Mouse (Mus musculus) testis, postnatal 10 days (tissue): ENCODE results near the gene Fam19a3.
"Not testable (repeated sequence)": the region's sequence is repeated elsewhere in the genome, so short reads cannot be mapped to it uniquely, and the experiment has no call there.

ENCODE experiments used
- DNase-seq: peaks from one replicate; pipeline ENCODE4 v3.0.0; 2021; ENCODE audit warnings: low spot score

The Fam19a3 gene

DNA sequence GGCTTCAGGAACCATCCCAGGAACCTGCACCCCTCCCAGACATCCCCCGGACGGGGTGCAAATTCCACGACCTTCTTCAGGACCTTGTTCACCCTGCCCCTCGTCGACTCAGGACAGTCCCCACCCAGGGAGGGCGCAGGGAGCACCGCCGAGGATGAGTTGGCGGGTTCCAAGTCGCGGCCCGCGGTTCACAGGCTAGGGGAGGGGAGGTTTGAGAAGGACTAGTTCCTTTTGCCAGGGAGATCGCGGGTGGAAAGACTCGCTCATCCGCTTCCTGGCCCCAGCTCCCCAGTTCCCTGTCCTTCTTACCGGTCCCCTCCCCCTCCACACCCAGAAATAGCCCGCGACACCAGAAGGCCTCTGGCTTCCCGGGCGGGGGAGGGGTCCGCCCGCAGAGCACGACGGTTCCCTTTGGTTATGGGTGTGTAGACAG, at the start of gene Fam19a3:
Fam19a3 (minus strand) TSS at position 370 of the 433 bp plus-strand sequence.
- DNase-seq: no peak

DNA sequence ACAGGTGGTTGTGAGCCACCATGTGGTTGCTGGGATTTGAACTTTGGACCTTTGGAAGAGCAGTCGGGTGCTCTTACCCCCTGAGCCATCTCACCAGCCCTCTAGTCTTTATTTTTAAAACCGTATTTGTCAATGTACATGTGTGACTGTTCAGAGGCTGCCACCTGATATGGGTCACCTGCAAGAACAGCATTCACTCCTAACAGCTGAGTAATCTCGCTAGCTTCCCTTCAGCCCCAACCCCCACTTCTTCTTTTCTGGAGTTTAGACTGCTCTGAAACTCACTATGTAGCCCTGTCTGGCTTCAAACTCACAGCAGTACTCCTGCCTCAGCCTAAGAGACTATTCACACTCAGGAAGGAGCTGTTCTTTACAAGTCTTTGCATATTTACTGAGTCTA, 40.8 kb upstream of the Fam19a3 start:
- DNase-seq: no peak

DNA sequence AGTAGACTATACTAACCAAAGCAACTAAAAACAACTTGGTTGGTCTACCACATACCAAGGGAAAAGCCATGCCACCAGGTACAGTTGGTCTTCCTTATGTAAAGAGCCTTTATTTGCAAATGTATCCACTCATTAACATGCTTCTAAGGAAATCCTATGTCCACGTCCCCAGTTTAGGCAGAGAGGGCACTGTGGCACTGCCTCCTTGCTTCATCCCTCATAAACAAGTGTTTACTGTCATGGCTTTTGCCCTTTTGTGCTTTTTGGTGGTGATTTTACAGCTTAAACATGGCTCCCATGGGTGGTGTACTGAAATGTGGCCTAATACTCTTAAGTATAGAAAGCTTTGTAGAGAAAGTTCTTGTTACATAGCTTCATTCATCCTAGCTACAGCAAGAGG, 38.8 kb upstream of the Fam19a3 start:
- no peak for DNase-seq

DNA sequence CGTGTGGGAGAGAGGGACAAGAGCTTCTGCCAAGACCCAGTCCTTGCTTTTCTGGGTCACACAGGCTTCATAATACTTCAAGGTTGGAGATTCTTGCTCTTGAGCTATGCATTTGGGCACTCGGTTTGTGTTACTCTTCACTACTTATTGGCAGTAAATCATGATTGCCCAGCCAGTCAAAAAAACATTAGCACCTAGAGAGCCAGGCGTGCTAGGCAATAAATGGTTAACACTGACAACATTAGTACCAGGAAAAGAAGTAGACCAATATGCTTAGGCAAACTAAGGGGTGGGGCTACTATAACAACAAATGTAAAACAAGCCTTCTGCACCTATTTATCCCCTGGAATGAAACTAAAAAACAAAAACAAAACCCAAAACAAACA, 37.1 kb upstream of the Fam19a3 start:
- DNase-seq: no peak

DNA sequence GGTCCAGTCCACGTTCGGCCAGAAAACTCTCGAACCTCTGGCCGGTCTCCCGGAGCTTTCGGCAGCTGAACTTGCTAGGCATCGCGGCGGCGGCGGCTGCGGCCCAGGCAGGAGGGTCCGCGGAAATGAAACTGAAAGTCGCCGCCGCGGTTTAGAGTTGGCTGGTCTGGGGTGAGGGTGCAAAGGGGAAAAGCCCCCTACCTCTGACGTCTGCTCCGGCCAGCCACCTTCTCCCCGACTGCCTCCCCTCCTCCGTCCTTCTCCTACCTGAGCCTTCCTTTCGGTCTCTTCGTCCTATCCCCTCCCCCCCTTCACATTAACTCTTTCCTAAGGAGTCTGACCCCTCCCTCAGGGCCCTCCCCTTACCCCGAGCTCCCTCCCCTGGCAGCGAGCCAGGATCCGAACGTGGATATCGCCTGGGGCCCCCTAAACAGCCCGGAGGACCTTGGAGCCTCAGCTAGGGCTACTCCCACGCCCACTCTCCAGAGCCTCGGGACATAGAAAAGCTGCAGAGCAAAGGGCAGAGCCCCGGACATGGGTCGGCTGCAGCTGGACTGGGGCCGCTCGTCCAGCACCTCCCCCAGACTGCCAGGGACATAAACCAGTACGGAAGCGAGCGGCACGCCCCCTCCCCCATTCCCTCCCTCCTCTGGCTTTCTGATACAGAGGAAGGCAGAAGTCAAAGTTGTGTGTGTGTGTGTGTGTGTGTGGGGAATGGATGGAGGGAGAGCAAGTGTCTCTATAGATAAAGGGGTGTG, 36.5 kb upstream of the Fam19a3 start, which contains the start of gene Mov10:
Mov10 (minus strand) TSS at position 573 of the 758 bp plus-strand sequence.
- peak; percentile 92 for DNase-seq

DNA sequence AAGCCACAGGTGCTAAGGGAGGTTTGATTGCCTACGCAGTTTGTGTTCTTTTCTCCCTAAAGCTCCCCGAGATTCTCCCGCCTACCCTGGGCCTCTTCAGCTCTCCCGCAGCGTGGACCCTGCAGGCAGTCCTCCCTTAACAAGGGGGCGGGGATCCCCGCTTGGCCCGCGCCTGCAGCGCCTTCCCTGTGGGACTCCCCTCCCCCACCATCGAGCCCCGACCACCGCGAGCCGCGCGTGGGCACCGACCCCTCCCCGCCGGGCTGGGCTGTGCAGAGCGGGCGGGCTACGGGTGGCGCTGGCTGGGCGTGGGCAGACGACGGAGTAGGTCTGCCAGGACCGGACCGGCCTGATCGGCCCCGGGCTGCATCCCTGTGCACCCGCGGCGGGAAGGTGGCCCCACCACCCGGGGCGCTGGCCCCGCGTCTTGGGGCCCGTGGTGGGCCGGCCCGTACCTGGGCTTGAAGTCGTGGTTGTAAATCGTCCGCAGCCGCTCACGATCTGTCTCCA, 35.9 kb upstream of the Fam19a3 start:
- peak; percentile 85 for DNase-seq

DNA sequence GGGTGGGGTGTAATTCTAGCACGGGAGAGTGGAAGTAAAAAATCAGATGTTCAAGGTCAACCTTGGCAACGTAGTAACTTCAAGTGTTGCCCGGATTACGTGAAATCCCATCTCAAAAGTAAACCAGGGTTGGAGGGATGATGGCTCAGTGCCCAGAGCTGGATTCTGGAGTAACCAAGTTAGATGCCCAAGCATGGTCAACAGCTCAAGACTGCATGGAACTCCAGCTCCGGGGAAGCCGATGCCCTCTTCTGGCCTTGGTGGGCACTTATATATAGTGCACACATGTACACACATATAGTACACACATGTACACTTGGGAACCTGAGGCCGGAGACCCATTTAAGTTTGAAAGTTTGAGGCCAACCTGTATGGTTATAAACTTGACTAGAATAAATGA, 34.5 kb upstream of the Fam19a3 start:
- peak; percentile 71 for DNase-seq

DNA sequence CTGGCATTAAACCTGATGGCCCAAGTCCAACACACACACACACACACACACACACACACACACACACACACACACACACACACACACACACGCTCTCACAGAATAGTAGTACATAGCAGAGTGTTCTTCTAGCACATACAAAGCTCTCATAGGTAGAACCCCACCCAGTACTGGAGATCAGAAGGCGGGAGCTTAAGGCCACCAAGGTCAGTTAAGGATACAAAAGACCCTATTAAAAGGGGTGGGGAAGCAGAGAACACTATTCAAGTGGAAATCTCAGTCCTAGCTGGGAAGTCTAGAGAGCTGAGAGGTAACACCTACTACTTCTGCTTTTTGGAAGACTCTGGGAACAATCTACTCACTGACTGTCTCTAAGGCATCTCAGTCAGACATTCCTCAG, 33.7 kb upstream of the Fam19a3 start:
- no peak for DNase-seq

DNA sequence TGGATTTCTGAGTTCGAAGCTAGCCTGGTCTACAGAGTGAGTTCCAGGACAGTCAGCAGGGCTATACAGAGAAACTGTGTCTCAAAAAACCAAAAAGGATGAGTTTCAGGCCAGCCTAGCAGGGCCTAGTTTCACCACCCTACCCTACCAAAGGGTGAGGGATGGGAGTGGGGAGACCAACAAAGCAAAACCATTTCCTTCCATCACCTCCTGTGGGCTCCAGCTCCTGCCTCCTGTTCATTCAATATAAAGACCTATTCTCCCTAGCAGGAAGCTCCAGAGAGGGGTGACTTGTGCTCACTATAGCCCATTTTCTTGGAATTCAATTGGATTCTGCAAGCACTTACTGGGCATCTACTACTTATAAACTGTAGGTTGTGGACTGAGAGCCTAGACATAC, 33.1 kb upstream of the Fam19a3 start:
- no peak for DNase-seq

DNA sequence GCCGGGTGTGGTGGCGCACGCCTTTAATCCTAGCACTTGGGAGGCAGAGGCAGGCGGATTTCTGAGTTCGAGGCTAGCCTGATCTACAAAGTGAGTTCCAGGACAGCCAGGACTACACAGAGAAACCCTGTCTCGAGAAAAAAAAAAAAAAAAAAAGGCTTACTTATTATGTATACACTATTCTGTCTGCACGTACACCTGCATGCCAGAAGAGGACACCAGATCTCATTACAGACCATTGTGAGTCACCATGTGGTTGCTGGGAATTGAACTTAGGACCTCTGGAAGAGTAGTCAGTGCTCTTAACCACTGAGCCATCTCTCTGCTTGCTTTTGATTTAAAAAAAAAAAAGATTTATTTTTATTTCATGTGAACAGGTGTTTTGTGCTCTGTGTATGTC, 31.6 kb upstream of the Fam19a3 start:
- not testable (repeated sequence) for DNase-seq

DNA sequence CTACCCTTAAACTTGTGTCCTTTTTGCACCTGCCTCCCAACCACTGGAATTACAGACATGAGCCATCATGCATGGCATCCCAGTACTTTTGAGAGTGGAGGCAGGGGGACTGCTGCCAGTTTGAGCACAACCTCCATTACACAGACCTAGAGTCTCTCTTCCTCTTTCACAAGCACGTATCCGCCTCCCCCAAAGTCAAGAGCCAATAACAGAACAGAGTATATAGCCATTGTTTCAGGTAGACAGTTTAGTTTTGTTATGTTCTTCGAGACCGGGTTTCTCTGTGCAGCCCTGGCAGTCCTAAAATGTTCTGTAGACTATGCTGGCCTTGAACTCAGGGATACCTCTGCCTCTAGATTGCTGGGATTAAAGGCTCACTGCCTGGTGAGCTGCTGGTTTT, 30.6 kb upstream of the Fam19a3 start:
- no peak for DNase-seq

DNA sequence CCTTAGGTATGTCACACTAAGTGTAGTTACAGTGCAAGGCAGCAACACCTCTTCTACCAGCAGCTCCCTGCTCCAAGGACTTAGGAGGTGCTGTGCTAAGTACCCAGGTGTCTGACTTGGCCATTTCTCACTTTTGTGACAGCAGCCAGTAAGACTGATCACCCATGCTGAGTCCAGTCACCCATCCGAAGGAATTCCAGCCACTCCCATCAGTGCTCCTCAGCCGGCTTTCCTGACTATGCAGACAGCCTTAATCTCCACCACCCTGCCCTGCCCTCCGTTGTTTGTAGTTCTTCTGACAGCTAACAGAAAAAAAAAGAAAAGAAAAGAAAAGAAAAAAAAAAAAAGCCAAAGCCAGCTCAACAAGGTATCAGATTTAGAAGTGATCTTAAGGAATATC, 30.1 kb upstream of the Fam19a3 start:
- no peak for DNase-seq

DNA sequence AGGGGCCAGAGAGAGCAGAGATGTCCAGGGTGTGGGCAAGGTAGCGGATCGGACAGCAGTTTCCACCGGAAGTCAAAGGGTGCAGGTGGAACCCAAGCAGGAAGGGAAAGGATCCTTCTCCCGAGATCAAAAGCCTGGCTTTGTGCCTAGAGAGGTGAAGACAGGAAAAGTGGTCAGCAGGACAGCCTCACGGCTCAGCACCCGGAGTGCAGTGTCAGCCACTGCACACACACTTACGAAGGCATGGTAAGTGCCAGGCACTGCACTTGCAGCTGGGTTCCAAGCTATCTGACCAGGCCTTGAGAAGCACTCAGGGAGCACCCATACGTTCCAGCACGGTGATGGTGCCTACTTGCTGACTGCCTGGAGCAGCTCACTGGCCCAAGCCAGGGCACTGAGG, 23.9 kb upstream of the Fam19a3 start:
- DNase-seq: no peak

DNA sequence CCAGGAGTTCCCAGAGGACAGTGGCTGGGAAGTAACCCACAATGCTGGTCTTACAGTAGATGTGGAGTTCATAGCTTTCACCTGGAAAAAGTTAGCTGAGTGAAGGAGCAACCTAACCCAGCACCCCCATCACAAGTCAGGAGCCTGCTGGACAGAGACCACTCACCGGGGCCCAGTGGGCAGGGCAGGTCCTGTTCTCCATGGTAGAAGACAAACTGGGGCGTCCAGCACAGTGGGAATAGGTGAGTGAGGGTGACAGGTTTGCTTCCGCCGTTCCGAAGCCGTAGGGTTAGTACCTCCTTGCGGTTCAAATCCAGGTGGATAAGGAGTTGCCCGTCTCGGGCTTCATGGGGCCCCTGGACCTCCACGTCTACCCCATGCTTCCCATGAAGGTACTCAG, 22.7 kb upstream of the Fam19a3 start:
- DNase-seq: no peak

DNA sequence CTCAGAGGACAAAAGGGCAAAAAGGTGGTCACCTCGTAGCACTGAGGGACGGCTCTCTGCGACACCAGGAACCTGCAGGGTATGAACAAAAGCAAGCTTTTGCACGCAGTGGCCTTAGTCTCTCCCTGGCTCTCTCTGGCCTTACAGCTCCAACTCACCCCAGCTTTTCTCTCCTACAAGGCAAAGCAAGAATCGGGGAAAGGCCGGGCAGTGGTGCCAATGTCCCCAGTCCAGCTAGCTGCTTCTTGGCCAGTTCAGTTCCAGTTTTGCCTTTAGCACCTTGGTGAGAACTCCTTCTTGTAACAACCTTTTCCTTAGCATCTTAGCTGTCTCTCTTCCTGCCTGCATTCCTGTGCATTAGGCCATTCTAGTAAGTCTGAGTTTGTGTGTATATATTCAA, 19.8 kb upstream of the Fam19a3 start:
- DNase-seq: no peak

DNA sequence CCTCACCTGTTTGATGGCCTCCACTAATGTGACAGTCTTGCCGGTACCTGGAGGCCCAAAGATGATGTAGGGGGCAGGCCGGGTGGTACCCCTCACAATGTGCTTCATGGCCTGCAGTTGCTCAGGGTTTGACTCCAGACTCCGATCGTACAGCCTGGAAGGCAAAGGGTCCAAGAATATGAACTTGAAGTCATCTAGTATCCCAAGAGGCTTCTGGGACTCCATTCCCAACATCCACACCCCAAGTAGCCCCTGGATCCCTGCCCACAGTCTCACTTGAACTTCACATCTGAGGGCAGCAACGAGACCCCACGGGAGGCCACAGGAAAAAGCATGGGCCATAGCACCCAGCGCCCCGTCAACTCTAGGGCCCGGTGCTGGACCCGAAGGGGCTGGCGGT, 19.0 kb upstream of the Fam19a3 start:
- DNase-seq: peak; percentile 38

DNA sequence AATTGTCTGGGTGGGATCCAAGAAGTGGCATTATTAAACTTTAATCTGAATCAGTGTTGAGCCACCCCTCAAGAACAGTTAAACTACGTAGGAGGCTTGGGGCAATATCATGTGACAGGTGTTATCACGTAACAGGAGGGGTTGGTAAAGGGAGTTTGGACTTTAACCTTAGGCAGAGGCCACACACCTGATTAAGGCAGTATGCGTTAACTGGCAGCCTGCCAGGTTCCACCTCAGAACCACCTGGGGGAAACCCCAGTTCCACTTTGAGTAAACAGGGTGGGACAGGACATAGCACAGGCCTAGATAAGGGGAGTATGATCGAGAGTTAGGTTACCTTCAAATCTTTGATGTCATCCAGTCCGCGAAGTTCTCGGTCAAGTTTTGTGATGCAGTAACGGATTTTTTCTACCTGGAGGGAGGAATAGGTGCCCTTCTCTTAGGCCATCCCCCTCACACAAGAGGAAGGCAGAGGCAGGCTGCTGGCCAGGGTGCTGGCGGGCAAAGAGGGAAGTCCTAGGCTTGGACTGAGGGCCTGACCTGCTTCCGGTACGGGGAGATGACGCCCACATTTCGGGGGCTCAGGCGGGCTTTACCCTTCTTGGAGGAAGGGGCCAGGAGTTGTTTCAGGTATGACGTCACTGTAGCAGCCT, 14.9 kb upstream of the Fam19a3 start:
- peak; percentile 56 for DNase-seq

DNA sequence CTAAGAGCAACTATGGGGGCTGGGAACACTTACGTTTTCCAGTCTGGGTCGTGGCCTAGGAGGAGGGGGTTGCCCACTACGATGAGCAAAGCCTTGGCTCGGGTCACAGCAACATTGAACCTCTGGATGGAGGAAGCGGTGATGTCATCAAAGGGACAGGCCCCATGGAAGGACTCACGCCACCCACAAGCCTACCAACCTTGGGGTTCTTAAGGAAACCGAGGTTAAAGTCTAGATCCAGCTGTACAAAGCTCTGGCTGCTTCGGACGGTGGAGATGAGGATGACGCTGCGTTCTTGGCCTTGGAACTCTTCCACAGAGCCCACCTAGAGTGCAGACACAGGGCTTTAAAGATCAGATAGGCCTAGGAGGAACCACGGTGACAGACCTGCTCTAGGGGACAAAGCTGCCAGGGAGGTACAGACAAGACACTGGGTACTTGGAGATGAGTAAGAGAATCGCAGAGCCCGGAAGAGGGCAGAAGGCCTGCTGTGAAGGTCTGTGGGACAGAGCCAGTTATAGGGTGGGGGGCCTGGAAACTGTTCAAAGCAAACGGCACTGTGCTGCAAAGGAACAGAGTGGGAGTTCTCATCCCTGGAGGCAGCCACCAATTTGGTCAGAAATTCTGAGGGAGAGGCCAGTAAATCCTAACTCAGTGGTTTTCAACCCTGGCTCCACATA, 14.2 kb upstream of the Fam19a3 start:
- no peak for DNase-seq

DNA sequence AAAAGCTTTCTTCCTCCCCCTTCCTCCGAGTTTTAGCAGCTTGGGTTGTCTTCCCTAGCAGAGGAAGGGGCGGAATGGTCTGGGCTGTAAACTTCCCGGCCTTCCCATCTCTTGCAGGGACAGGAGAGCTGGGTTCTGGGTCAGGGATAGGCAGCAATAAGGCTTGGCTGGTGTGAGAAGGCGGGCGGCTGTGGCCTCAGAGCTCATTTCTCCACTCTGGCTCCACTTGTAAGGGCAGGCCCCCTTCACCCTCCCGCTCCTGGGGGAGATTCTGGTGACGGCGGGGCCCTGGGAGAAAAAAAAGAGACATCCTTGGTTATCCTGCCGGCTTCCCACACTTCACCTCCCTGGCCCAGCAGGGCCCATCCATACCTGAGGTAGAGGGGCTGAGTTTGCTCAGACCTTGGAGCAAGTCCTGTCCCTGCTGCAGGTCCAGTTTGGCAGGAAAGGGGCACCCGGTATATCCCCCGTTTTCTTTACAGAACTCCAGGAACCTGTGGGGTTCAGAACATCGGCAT, 13.4 kb upstream of the Fam19a3 start:
- DNase-seq: no peak

DNA sequence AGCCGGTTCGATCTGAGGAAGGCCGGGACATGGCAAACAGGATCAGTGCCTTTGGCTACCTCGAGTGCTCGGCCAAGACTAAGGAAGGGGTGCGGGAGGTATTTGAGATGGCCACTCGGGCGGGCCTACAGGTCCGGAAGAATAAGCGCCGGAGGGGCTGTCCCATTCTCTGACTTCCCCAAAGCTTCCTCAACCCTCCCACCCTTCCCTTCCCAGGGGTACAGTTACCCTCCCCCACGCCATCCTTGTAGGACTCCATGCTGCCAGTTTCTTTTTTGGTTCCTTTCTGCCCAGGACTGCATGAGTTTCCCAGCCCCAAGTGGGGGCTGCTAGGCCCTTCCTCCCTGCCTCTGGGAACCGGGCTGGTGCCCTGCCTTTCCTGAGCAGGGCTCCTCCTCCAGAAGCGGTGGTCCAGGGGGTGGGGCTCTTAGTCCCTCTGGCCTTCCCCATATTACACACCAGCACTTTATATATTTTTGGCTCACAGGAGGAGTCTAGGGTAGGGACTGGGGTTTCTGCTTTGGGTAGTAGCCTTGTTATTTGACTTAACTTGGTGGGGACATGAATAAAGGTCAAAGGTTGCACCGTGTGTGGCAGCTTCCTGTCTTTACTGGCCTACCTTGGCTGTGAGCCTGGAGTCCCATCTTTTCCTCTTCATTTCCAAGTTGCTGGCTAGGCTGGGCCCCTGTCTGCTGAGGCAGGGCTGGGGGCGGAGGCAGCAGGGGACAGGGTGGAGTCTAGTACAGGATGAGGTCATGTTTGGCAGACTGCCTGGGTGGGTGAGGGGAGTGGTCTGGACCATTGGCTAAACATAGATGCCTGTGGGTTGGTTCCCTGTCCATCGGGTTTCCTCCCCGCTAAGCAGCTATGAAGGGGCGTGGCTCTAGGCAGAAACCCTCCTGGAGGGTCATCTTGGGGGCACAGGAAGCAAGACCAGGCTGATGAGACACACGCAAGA, 12.5 kb upstream of the Fam19a3 start:
- peak; percentile 95 for DNase-seq
